Comparison of ENCODE assay signal across 24 mouse cellular contexts in the genomic region with DNA sequence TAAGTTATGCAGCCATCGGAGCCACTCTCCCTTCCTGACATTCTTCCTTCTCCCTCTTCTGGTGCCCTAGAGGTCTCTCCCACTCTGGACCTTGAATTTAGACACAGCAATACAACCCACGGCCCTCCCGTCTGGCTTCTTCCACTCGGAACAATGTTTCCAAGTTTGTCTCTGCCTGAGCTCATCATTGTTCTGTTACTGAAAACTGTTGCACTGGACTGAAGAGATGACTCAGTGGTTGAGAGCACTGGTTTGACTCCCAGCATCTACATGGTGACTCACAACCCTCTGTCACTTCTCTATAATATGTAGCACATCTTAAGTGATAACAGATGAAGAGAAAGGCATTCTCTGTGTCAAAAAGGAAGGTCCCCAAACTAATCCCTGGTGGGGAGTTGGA. TPM values are rescaled to one million over a fixed set of nuclear protein-coding genes. Genes with fewer than 3 reads are reported as not detected.
"Had no signal": no experiment of that assay in that cellular context is flagged by ENCODE, and none has a peak within 500 bp of the region (broad histone marks: within the 10 kb centered on the region; RNA-seq: fewer than 3 reads in every experiment).

No protein-coding gene starts in this region.

- ATAC-seq: liver, embryonic 12.5 days; midbrain, embryonic 15.5 days had no signal

- H3K27me3 ChIP-seq: liver, embryonic 12.5 days; midbrain, embryonic 15.5 days; neural tube, embryonic 13.5 days had no signal

- DNase-seq: kidney, postnatal 14 days; lung, embryonic 14.5 days; lung, postnatal 10 days; lung, postnatal 4 days; retina, postnatal 1 day; right cerebral cortex, postnatal 4 days; spleen, adult 18-20 months; thymus, postnatal 4 days had no signal

- H3K9ac ChIP-seq: liver, embryonic 12.5 days; lung, embryonic 14.5 days; midbrain, embryonic 15.5 days; neural tube, embryonic 13.5 days had no signal

- H3K36me3 ChIP-seq: limb, embryonic 10.5 days; liver, embryonic 12.5 days; midbrain, embryonic 15.5 days; neural tube, embryonic 13.5 days had no signal

- H3K4me1 ChIP-seq: limb, embryonic 10.5 days; liver, embryonic 12.5 days; megakaryocyte, embryonic 14.5 days; midbrain, embryonic 15.5 days; neural tube, embryonic 13.5 days had no signal

- H3K9me3 ChIP-seq: limb, embryonic 10.5 days; liver, embryonic 12.5 days; midbrain, embryonic 15.5 days; neural tube, embryonic 13.5 days had no signal

- H3K4me3 ChIP-seq: limb, embryonic 10.5 days; liver, embryonic 12.5 days; megakaryocyte, embryonic 14.5 days; midbrain, embryonic 15.5 days; neural tube, embryonic 13.5 days had no signal

- H3K4me2 ChIP-seq: liver, embryonic 12.5 days; lung, embryonic 14.5 days; midbrain, embryonic 11.5 days; midbrain, embryonic 15.5 days; neural tube, embryonic 13.5 days had no signal

- H3K27ac ChIP-seq: limb, embryonic 10.5 days; liver, embryonic 12.5 days; midbrain, embryonic 15.5 days; neural tube, embryonic 13.5 days had no signal

RNA-seq across cellular contexts. Expression of a gene that starts 3.1 kb away (rescaled TPM):
- total RNA-seq: layer of hippocampus, adult 8-10 months; layer of hippocampus, postnatal 14 days; left cerebral cortex, adult 18-20 months; left cerebral cortex, postnatal 14 days; monocyte, adult 5-6 weeks had no signal
- polyA plus RNA-seq: large intestine, adult 2 months; limb, embryonic 10.5 days; limb, embryonic 14.5 days; liver, embryonic 12.5 days; liver, embryonic 16.5 days; lung, embryonic 14.5 days; midbrain, embryonic 11.5 days; midbrain, embryonic 15.5 days; neural tube, embryonic 13.5 days; stomach, embryonic 14.5 days; testis, adult 2 months had no signal

RNA-seq across cellular contexts. Expression of a gene that starts 16.8 kb away (rescaled TPM):
- total RNA-seq: layer of hippocampus, adult 8-10 months; layer of hippocampus, postnatal 14 days; left cerebral cortex, adult 18-20 months; left cerebral cortex, postnatal 14 days; monocyte, adult 5-6 weeks had no signal
- polyA plus RNA-seq: large intestine, adult 2 months; limb, embryonic 10.5 days; limb, embryonic 14.5 days; liver, embryonic 12.5 days; liver, embryonic 16.5 days; lung, embryonic 14.5 days; midbrain, embryonic 11.5 days; midbrain, embryonic 15.5 days; neural tube, embryonic 13.5 days; stomach, embryonic 14.5 days; testis, adult 2 months had no signal

RNA-seq across cellular contexts. Expression of a gene that starts 30.4 kb away (rescaled TPM):
- total RNA-seq: layer of hippocampus, adult 8-10 months; layer of hippocampus, postnatal 14 days; left cerebral cortex, adult 18-20 months; left cerebral cortex, postnatal 14 days; monocyte, adult 5-6 weeks had no signal
- polyA plus RNA-seq: large intestine, adult 2 months; limb, embryonic 10.5 days; limb, embryonic 14.5 days; liver, embryonic 12.5 days; liver, embryonic 16.5 days; lung, embryonic 14.5 days; midbrain, embryonic 11.5 days; midbrain, embryonic 15.5 days; neural tube, embryonic 13.5 days; stomach, embryonic 14.5 days; testis, adult 2 months had no signal

RNA-seq across cellular contexts. Expression of a gene that starts 32.1 kb away (rescaled TPM):
- total RNA-seq: layer of hippocampus, postnatal 14 days; left cerebral cortex, adult 18-20 months; left cerebral cortex, postnatal 14 days; monocyte, adult 5-6 weeks had no signal
- polyA plus RNA-seq: large intestine, adult 2 months; limb, embryonic 10.5 days; liver, embryonic 16.5 days; lung, embryonic 14.5 days; midbrain, embryonic 11.5 days; midbrain, embryonic 15.5 days; neural tube, embryonic 13.5 days; stomach, embryonic 14.5 days had no signal

RNA-seq across cellular contexts. Expression of a gene that starts 35.1 kb away (rescaled TPM):
- total RNA-seq: layer of hippocampus, adult 8-10 months; layer of hippocampus, postnatal 14 days; left cerebral cortex, adult 18-20 months; left cerebral cortex, postnatal 14 days; monocyte, adult 5-6 weeks had no signal
- polyA plus RNA-seq: large intestine, adult 2 months; limb, embryonic 10.5 days; limb, embryonic 14.5 days; liver, embryonic 12.5 days; liver, embryonic 16.5 days; lung, embryonic 14.5 days; midbrain, embryonic 11.5 days; midbrain, embryonic 15.5 days; neural tube, embryonic 13.5 days; stomach, embryonic 14.5 days had no signal
